Mouse (Mus musculus) liver (tissue): ENCODE results near the gene Cyp8b1.

Source experiments
- DNase-seq: peaks from one replicate; pipeline ENCODE4 v3.0.0-alpha.2; 2020; ENCODE audit warnings: mixed read lengths

The Cyp8b1 gene

GRCm38 (mm10) chr9:121889927-121890440 lies 26.1 kb downstream of the Cyp8b1 start:
- no peak for DNase-seq

GRCm38 (mm10) chr9:121882015-121882457 lies 34.1 kb downstream of the Cyp8b1 start:
- peak; percentile 13 for DNase-seq

- no peak for DNase-seq
Observed at GRCm38 (mm10) chr9:121881301-121881700, 34.8 kb downstream of the Cyp8b1 start.

GRCm38 (mm10) chr9:121880840-121881239 lies 35.3 kb downstream of the Cyp8b1 start:
- DNase-seq: peak; percentile 67

- peak; percentile 23 for DNase-seq
Observed at GRCm38 (mm10) chr9:121877052-121877740, 38.9 kb downstream of the Cyp8b1 start.

- no peak for DNase-seq
Observed at GRCm38 (mm10) chr9:121873578-121873977, 42.5 kb downstream of the Cyp8b1 start.

- no peak for DNase-seq
Observed at GRCm38 (mm10) chr9:121872062-121872683, 43.9 kb downstream of the Cyp8b1 start.

GRCm38 (mm10) chr9:121869973-121870515 lies 46.1 kb downstream of the Cyp8b1 start:
- DNase-seq: no peak

GRCm38 (mm10) chr9:121869432-121869831 lies 46.7 kb downstream of the Cyp8b1 start:
- DNase-seq: no peak

- DNase-seq: no peak
Observed at GRCm38 (mm10) chr9:121868236-121868635, 47.9 kb downstream of the Cyp8b1 start.

- no peak for DNase-seq
Observed at GRCm38 (mm10) chr9:121867632-121868031, 48.5 kb downstream of the Cyp8b1 start.

GRCm38 (mm10) chr9:121865425-121866008 lies 50.6 kb downstream of the Cyp8b1 start:
- DNase-seq: no peak

- DNase-seq: no peak
Observed at GRCm38 (mm10) chr9:121864837-121865236, 51.3 kb downstream of the Cyp8b1 start.
